Mouse (Mus musculus) embryonic facial prominence, embryonic 14.5 days (tissue): ENCODE results near the gene Cers2. TPM values are rescaled to one million over a fixed set of nuclear protein-coding genes. Genes with fewer than 3 reads are reported as not detected.

Experiments used
- ATAC-seq: fragments of 200-750 bp; cut with Nextera tagmentation; 2 replicates; pipeline ENCODE4 v1.8.0; 2017; ENCODE audit warnings: low read depth, moderate number of reproducible peaks, moderate TSS enrichment
- DNase-seq: peaks from one replicate; pipeline ENCODE4 v3.0.0-alpha.2; 2015; ENCODE audit warnings: low spot score
- H3K27ac ChIP-seq: fragments of 300-500 bp; sonication (generic); replicated peaks from 2 replicates; pipeline ENCODE4 v1.5.1; 2014; ENCODE audit warnings: low read depth, mild to moderate bottlenecking, low read length, moderate library complexity
- H3K27me3 ChIP-seq: fragments of 300-500 bp; sonication (generic); replicated peaks from 2 replicates; pipeline ENCODE4 v1.6.1; 2014; ENCODE audit warnings: low read length; ENCODE audit not compliant: control insufficient read depth, insufficient read depth
- H3K36me3 ChIP-seq: fragments of 300-500 bp; sonication (generic); 2 replicates; pipeline ENCODE4 v1.6.1; 2014; ENCODE audit warnings: low read length, mixed read lengths; ENCODE audit not compliant: control insufficient read depth, insufficient read depth
- H3K4me1 ChIP-seq: fragments of 300-500 bp; sonication (generic); 2 replicates; pipeline ENCODE4 v1.6.1; 2014; ENCODE audit warnings: antibody characterized with exemption, low read length; ENCODE audit not compliant: control insufficient read depth, insufficient read depth
- H3K4me2 ChIP-seq: fragments of 300-500 bp; sonication (generic); 2 replicates; pipeline ENCODE4 v1.6.1; 2014; ENCODE audit warnings: low read depth, mild to moderate bottlenecking, low read length, moderate library complexity, mixed read lengths
- H3K4me3 ChIP-seq: fragments of 300-500 bp; sonication (generic); 2 replicates; pipeline ENCODE4 v1.5.1; 2014; ENCODE audit warnings: low read depth, mild to moderate bottlenecking, low read length
- H3K9ac ChIP-seq: fragments of 300-500 bp; sonication (generic); 2 replicates; pipeline ENCODE4 v1.6.1; 2014; ENCODE audit warnings: low read depth, mild to moderate bottlenecking, low read length, moderate library complexity, mixed read lengths
- H3K9me3 ChIP-seq: fragments of 300-500 bp; sonication (generic); 2 replicates; pipeline ENCODE4 v1.6.1; 2016; ENCODE audit warnings: low read length; ENCODE audit not compliant: control insufficient read depth
- WGBS: fragments of 180-500 bp; shearing (Covaris S2); extraction: QIAGEN DNeasy Blood & Tissue Kit; methylation state at CpG from one replicate; pipeline ENCODE4 v1.1.7; 2014; 5-methylcytosine and 5-hydroxymethylcytosine counted together
- polyA plus RNA-seq: library from polyadenylated mRNA; unstranded; fragments of >200 nt; fragmentation: Nextera tagmentation; extraction: Ambion mirVana; gene quantifications from 2 replicates; pipeline ENCODE4 v1.2.1, GENCODE M21; 2014

Gene Cers2
- polyA plus RNA-seq, 1 experiment from 2014 or later = 133 TPM

DNA sequence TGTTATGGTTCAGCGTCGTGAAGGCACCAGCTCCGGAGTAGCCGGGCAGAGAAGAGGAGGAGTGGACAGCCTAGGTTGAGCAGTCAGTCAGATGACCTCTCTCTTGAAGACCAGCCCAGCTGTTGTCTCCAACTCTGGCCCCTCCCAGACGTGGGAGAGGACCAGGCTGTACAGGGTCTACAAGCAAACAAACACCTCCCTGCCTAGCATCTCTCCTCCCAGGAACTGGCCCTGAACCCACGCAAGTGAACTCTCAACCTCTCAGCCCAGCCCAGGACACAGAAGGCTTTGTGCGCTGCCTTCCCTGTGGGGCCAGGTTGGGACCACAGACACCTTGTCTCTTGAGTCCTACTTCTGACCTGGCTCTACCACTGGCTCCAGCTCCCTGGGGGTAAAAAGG lies 7.5 kb upstream of the Cers2 start, which contains the start of gene Anxa9:
Gene Anxa9 (minus strand): TSS at position 77 of the 400 bp plus-strand sequence.
- H3K4me2 ChIP-seq = no peak within 1 kb of the TSS
- H3K36me3 ChIP-seq = no peaks in the 10 kb centered on the region
- no peaks in the 10 kb centered on the region for H3K4me1 ChIP-seq
- H3K27ac ChIP-seq = no peak within 1 kb of the TSS; the same call in 1 of the 2 replicates
- no peak within 1 kb of the TSS for H3K9ac ChIP-seq
- H3K9me3 ChIP-seq = no peaks in the 10 kb centered on the region
- no peaks in the 10 kb centered on the region for H3K27me3 ChIP-seq
- no peak for ATAC-seq
- DNase-seq = no peak
- H3K4me3 ChIP-seq = no peak within 1 kb of the TSS
- WGBS = 59% methylated on average over 7 of the region's 7 CpGs

DNA sequence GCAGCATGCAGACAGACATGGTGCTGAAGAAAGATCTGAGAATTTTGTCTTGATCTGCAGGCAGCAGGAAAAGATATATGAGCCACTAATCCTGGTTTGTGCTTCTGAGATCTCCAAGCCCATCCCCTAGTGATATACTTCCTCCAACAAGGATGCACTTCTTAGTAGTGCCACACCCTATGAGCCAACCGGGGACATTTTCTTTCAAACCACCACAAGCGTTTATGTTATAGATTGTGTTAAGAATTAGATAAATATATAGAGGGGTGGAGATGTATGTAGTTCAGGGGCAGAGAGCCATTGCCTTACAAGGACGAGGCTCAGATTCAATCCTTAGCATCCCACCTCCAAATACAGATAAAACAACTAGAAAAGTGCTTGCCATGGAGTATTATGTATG lies 4.1 kb upstream of the Cers2 start:
- DNase-seq (no peak), ATAC-seq (no peak)
- H3K27ac ChIP-seq = no peak overlapping the region
- H3K27me3 ChIP-seq = no peaks in the 10 kb centered on the region
- H3K4me3 ChIP-seq = no peak overlapping the region
- no peaks in the 10 kb centered on the region for H3K36me3 ChIP-seq
- H3K9ac ChIP-seq = no peak overlapping the region
- no peaks in the 10 kb centered on the region for H3K4me1 ChIP-seq
- no peaks in the 10 kb centered on the region for H3K9me3 ChIP-seq
- H3K4me2 ChIP-seq = no peak overlapping the region
- WGBS = 73% methylated on average over 3 of the region's 3 CpGs

DNA sequence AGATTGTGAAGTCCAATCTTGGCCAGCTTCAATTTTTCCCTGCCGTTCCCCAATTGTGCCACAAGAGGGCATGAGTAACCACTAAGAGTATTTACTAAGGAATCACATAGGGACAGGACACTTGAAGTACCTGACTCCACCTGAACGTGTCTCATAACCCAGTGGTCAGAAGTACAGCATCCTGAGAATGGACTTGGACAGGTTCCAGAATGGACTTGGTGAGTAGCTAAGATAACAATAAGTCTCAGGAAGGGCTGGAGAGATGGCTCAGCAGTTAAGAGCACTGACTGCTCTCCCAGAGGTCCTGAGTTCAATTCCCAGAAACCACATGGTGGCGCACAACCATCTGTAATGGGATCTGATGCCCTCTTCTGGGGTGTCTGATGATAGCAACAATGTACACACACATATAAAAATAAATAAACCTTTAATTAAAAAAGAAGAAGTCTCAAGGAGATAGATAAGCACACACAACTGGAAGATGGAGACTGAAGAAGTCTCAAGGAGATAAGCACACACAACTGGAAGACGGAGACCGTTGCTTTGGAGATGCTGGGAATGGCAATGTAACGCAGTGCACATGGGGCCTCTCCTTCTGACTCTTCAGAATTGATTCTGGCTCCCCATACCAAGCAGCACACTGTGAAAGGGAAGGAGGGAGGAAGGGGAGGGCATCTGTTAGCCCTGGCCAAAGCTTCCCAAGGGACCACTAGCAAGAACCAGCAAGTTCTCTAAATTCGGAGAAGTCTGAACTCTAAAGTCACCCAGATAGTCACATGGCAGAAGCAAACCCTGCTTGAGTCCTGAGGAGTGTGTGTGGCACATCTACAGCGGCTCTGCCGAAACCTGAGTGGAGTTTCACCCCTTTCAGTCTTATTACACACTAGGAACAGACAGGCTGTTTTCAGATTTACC lies 3.4 kb upstream of the Cers2 start:
- Histone ChIP-seq H3K27me3 (no peaks in the 10 kb centered on the region), H3K9me3 (no peaks in the 10 kb centered on the region), H3K4me2 (no peak overlapping the region), H3K4me3 (no peak overlapping the region), H3K36me3 (no peaks in the 10 kb centered on the region), H3K27ac (no peak overlapping the region), H3K4me1 (peaks cover 1% of the 10 kb centered on the region), H3K9ac (no peak overlapping the region)
- DNase-seq = peak; percentile 65
- ATAC-seq = no peak
- WGBS = 67% methylated on average over 9 of the region's 9 CpGs

DNA sequence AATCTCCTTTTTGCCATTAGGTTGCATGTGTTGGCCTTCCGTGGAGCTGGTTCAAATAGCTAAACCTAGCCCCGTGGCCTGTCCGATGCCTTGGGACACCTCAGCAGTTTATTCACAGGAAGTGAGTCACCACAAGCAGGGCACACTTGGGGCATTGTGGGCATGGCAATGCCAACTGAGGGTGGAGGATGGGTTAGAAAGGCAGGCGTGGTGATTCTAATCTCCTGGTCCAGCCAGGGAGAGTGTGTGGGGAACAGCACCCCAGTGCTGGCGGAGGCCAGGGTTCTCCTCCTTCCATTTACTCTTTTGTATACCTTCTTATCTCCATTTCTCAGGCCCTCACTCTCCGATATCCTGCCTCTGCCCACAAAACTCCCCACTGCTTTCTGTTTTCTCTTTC lies 2.0 kb upstream of the Cers2 start:
- 76% methylated on average over 6 of the region's 6 CpGs for WGBS
- DNase-seq = no peak
- no peak overlapping the region for H3K9ac ChIP-seq

DNA sequence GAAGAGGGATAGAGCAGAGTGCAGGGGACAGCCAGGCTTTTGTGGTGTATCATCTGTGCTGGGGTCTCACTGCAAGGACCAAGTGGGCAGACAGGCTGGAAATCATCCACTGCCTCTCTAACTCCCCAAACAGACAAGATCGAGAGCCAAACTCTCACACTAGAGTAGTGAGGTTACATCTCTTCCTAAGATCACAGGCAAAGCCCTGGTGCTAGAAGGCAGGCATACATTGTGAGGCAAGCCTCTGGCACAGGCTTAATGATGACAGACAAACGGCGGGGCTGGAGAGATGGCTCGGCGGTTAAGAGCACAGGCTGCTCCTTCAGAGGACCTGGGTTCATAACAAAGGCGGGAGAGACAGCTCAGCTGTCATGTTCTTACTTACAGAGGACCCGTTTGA lies 1.1 kb upstream of the Cers2 start:
- Histone ChIP-seq H3K4me2 (no peak overlapping the region), H3K27ac (no peak overlapping the region), H3K9ac (no peak overlapping the region), H3K4me1 (peaks cover 12% of the 10 kb centered on the region), H3K9me3 (no peaks in the 10 kb centered on the region), H3K4me3 (no peak overlapping the region), H3K27me3 (no peaks in the 10 kb centered on the region), H3K36me3 (0 out of 2 replicates have a peak, but pooled peaks cover under 1% of the 10 kb centered on the region)
- no peak for DNase-seq
- 34% methylated on average over 7 of the region's 7 CpGs for WGBS
- ATAC-seq = no peak

More for the DNA sequence above, 2.0 kb upstream of the Cers2 start:
- no peak overlapping the region for H3K4me2 ChIP-seq
- no peak overlapping the region for H3K27ac ChIP-seq
- ATAC-seq = no peak
- no peaks in the 10 kb centered on the region for H3K9me3 ChIP-seq
- no peak overlapping the region for H3K4me3 ChIP-seq
- no peaks in the 10 kb centered on the region for H3K36me3 ChIP-seq
- H3K27me3 ChIP-seq = no peaks in the 10 kb centered on the region
- peaks cover 10% of the 10 kb centered on the region for H3K4me1 ChIP-seq

DNA sequence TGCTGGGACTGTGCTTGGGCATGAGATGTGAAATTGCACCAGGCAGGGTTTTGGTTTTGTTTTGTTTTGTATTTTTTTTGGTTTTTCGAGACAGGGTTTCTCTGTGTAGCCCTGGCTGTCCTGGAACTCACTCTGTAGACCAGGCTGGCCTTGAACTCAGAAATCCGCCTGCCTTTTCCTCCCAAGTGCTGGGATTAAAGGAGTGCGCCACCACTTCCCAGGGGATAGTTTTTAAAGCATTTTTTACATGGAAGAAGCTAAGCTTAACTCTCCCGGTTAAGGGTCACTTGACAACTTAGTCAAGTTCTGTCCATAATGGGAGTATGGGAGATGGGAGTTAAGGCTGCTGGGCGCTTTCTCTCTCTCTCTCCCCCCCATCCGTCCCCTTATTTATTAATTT lies 516 bp upstream of the Cers2 start:
- H3K4me2 ChIP-seq = peak overlapping the region; percentile 68
- H3K4me3 ChIP-seq = 0 out of 2 replicates have a peak overlapping the region, but pooled peaks have one; percentile 90
- H3K9me3 ChIP-seq = no peaks in the 10 kb centered on the region
- ATAC-seq (no peak), DNase-seq (no peak)
- H3K9ac ChIP-seq = no peak overlapping the region; the same call in 1 of the 2 replicates
- H3K36me3 ChIP-seq = 0 out of 2 replicates have a peak, but pooled peaks cover 7% of the 10 kb centered on the region
- no peaks in the 10 kb centered on the region for H3K27me3 ChIP-seq
- H3K4me1 ChIP-seq = peaks cover 12% of the 10 kb centered on the region
- 61% methylated on average over 6 of the region's 6 CpGs for WGBS
- no peak overlapping the region for H3K27ac ChIP-seq

DNA sequence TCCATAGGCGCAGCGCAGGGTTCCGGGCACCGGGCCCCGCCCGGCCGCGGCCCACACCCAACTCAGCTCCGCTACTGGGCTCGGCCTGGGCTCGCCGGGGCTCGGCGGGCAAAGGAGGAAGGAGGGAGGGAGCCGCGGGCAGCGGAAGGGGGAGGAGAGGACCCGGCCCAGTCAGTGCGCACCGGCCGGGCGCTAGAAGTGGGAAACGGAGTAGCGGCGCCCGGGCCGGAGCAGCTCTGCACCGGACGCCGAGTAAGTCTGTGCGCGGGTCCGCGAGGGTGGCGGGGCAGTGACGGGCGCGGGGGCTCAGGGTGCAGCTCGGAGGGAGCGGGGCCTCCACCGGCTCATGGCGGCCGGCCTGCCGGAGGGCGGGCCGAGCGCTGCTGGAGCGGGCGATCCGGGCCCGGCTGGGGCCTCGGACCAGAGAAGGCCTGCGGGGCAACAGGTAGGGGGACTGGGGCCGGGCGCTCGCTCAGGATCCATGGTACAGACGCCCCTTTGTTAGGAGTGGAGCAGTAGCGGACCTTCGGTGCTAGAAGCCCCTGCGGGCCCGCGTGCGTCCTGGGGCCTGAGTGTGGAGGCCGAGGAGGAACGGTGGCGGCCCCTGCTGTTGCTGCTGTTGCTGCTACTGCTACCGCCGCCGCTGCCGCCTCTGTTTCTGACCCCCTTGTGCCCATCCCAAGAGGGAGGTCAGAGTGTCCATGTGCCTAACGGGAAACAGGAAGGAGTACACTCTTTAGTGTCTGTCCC lies 678 bp downstream of the Cers2 start:
- H3K4me1 ChIP-seq = peaks cover 12% of the 10 kb centered on the region
- H3K9me3 ChIP-seq = no peaks in the 10 kb centered on the region
- H3K36me3 ChIP-seq = peaks cover 17% of the 10 kb centered on the region
- WGBS = under 1% methylated on average over 30 of the region's 71 CpGs
- peak; percentile 94 for DNase-seq
- ATAC-seq = peak; percentile 95
- H3K27ac ChIP-seq = peak overlapping the region; percentile 94
- peak overlapping the region; percentile 90 for H3K4me3 ChIP-seq
- peak overlapping the region; percentile 99 for H3K9ac ChIP-seq
- peak overlapping the region; percentile 68 for H3K4me2 ChIP-seq
- H3K27me3 ChIP-seq = no peaks in the 10 kb centered on the region

DNA sequence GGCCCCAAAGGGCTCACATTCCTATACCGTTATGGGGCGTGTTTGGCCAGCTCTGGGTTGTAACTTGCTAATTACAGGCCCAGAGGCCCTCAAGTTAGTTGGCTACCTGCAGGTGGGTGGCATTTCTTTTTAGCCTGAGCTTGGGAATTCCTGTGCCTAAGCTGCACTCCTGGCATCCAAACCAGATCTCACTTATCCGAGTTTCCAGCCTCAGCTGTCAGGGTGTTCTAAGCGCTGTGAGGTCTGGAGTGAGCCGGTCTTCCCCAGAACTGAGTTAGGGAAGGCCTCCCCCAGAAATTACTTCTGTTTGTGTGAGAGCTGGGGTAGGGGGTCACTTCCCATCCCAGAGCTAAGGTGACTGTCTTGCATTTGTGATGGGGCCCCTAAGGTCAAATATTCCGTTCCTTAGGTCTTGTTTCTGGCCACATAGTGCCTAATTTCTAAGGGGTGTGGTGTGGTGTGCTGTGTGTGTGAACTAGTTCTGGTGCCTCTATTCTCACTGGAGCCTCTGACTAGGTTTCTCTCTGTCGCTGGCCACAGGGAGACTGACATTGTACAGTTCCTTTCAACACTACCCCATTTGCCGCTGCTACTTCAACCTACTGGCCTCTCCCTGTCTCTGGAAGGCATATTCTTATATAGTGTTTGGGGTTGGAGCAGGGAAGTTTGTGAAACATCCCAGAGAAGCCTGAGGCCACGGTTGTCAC lies 1.4 kb downstream of the Cers2 start:
- DNase-seq = no peak
- H3K4me1 ChIP-seq = peaks cover 12% of the 10 kb centered on the region
- WGBS = 13% methylated on average over 9 of the region's 9 CpGs
- H3K27me3 ChIP-seq = no peaks in the 10 kb centered on the region
- H3K9me3 ChIP-seq = no peaks in the 10 kb centered on the region
- H3K9ac ChIP-seq = peak overlapping the region; percentile 99
- H3K36me3 ChIP-seq = peaks cover 24% of the 10 kb centered on the region
- H3K4me2 ChIP-seq = peak overlapping the region; percentile 68
- H3K4me3 ChIP-seq = peak overlapping the region; percentile 90
- peak overlapping the region; percentile 94 for H3K27ac ChIP-seq
- no peak for ATAC-seq
